In genomic region chr13:102589680-102590435, GRCm38 (mm10) we compare ENCODE assay signal across 8 mouse cellular contexts.
A peak's percentile ranks its signal among the peaks of the same experiment; 100 is the strongest.
DNase-seq lines count a peak whose midpoint lies in the region; ATAC-seq lines count a peak whose summit lies in the region.

No protein-coding gene starts in this region.

- H3K9ac ChIP-seq in hindbrain, embryonic 11.5 days (ENCODE audit: low read depth, low read length), result no peak overlapping the region
- H3K9ac ChIP-seq in limb, embryonic 13.5 days, result 0 out of 2 replicates have a peak overlapping the region, but pooled peaks have one; percentile 25

- WGBS in hindbrain, embryonic 11.5 days, result 61% methylated on average over 18 of the region's 18 CpGs
- WGBS in hindbrain, embryonic 10.5 days, result 74% methylated on average over 18 of the region's 18 CpGs
- WGBS in embryonic facial prominence, embryonic 10.5 days, result 57% methylated on average over 18 of the region's 18 CpGs
- WGBS in limb, embryonic 13.5 days, result 16% methylated on average over 18 of the region's 18 CpGs

- H3K36me3 ChIP-seq in hindbrain, embryonic 11.5 days (ENCODE audit: control insufficient read depth, insufficient read depth, low read length), result no peaks in the 10 kb centered on the region
- no peaks in the 10 kb centered on the region for H3K36me3 ChIP-seq in hindbrain, embryonic 10.5 days
- H3K36me3 ChIP-seq in embryonic facial prominence, embryonic 10.5 days (replicated peaks), result no peaks in the 10 kb centered on the region
- no peaks in the 10 kb centered on the region for H3K36me3 ChIP-seq in limb, embryonic 13.5 days

- H3K4me3 ChIP-seq in hindbrain, embryonic 11.5 days (ENCODE audit: low read depth, low read length), result no peak overlapping the region
- H3K4me3 ChIP-seq in hindbrain, embryonic 10.5 days, result no peak overlapping the region
- no peak overlapping the region for H3K4me3 ChIP-seq in embryonic facial prominence, embryonic 10.5 days
- H3K4me3 ChIP-seq in limb, embryonic 13.5 days, result peak overlapping the region; percentile 20; the same call in 1 of the 2 replicates

- H3K4me2 ChIP-seq in hindbrain, embryonic 11.5 days (replicated peaks; ENCODE audit: low read depth, low read length), result peak overlapping the region; percentile 11; the same call in 1 of the 2 replicates
- peak overlapping the region; percentile 55 for H3K4me2 ChIP-seq in limb, embryonic 13.5 days (replicated peaks)

- no peaks in the 10 kb centered on the region for H3K27me3 ChIP-seq in hindbrain, embryonic 11.5 days (ENCODE audit: control insufficient read depth, insufficient read depth, low read length)
- no peaks in the 10 kb centered on the region for H3K27me3 ChIP-seq in hindbrain, embryonic 10.5 days (ENCODE audit: insufficient read depth, poor library complexity, severe bottlenecking)
- peaks cover 20% of the 10 kb centered on the region; the same call in 1 of the 2 replicates for H3K27me3 ChIP-seq in embryonic facial prominence, embryonic 10.5 days (replicated peaks; ENCODE audit: low read depth, poor library complexity, severe bottlenecking)
- peaks cover 27% of the 10 kb centered on the region; the same call in 1 of the 2 replicates for H3K27me3 ChIP-seq in limb, embryonic 13.5 days

- peak; percentile 17 for DNase-seq in hindbrain, embryonic 11.5 days (ENCODE audit: low spot score)
- no peak for DNase-seq in hindbrain, embryonic 10.5 days (ENCODE audit: low spot score)
- peak; percentile 28 for DNase-seq in embryonic facial prominence, embryonic 10.5 days (ENCODE audit: low spot score)
- peak; percentile 52 to 54 for DNase-seq in heart, postnatal 10 days
- DNase-seq in telencephalon, adult 2 months (ENCODE audit: low read depth, low spot score), result peak; percentile 48
- no peak for DNase-seq in adrenal gland, postnatal 10 days

- intact Hi-C loops in heart, postnatal 10 days (cut with DNase I), result no loop called here

- no peak overlapping the region for H3K27ac ChIP-seq in hindbrain, embryonic 11.5 days (ENCODE audit: low read depth, low read length)
- no peak overlapping the region; the same call in 1 of the 2 replicates for H3K27ac ChIP-seq in hindbrain, embryonic 10.5 days
- H3K27ac ChIP-seq in embryonic facial prominence, embryonic 10.5 days (replicated peaks), result no peak overlapping the region
- peak overlapping the region; percentile 39; the same call in 1 of the 2 replicates for H3K27ac ChIP-seq in limb, embryonic 13.5 days

- ATAC-seq in hindbrain, embryonic 11.5 days (ENCODE audit: low FRiP score), result peak; percentile 61; the same call in 1 of the 2 replicates
- ATAC-seq in limb, embryonic 13.5 days (ENCODE audit: low FRiP score, low read depth), result peak; percentile 80
- ATAC-seq in erythroblast, adult 5-6 weeks (replicated peaks; ENCODE audit: low FRiP score, poor library complexity, severe bottlenecking), result no peak

- no peaks in the 10 kb centered on the region for H3K4me1 ChIP-seq in hindbrain, embryonic 11.5 days (replicated peaks; ENCODE audit: control insufficient read depth, insufficient read depth, low read length)
- no peaks in the 10 kb centered on the region; the same call in 1 of the 2 replicates for H3K4me1 ChIP-seq in hindbrain, embryonic 10.5 days (replicated peaks)
- peaks cover 15% of the 10 kb centered on the region for H3K4me1 ChIP-seq in embryonic facial prominence, embryonic 10.5 days
- peaks cover 30% of the 10 kb centered on the region for H3K4me1 ChIP-seq in limb, embryonic 13.5 days

- no peaks in the 10 kb centered on the region for H3K9me3 ChIP-seq in hindbrain, embryonic 11.5 days (ENCODE audit: control insufficient read depth, low read length)
- H3K9me3 ChIP-seq in hindbrain, embryonic 10.5 days, result no peaks in the 10 kb centered on the region
- no peaks in the 10 kb centered on the region for H3K9me3 ChIP-seq in embryonic facial prominence, embryonic 10.5 days
- no peaks in the 10 kb centered on the region for H3K9me3 ChIP-seq in limb, embryonic 13.5 days

Comparison
In these comparisons a context has a peak if more than half of its experiments do, and no peak if none do; other contexts are left out.
1. DNase-seq: peak in hindbrain, embryonic 11.5 days (single experiment), embryonic facial prominence, embryonic 10.5 days (single experiment), heart, postnatal 10 days (2 of 2) and telencephalon, adult 2 months (single experiment); none in hindbrain, embryonic 10.5 days (single experiment) and adrenal gland, postnatal 10 days (single experiment).